Mouse (Mus musculus): ENCODE results near the gene Olfr464.

GRCm38 (mm10) chr11:87933731-87934130 lies 13.0 kb upstream of the Olfr464 start:
- TF ChIP-seq CTCF (IDR thresholded peaks at IDR 0.05; ENCODE audit: control insufficient read depth, insufficient read depth, insufficient replicate concordance, low read depth, low read length) (no peak), POLR2A (IDR thresholded peaks at IDR 0.05; ENCODE audit: control insufficient read depth, low read depth, low read length) (no peak)

All from testis, adult 2 months (tissue).